Mouse (Mus musculus): ENCODE results near the gene Tbca. TPM values are rescaled to one million over a fixed set of nuclear protein-coding genes. Genes with fewer than 3 reads are reported as not detected.

Gene Tbca
- 342 TPM for polyA plus RNA-seq (2015; fragmentation: Illumina TruSeq; extraction: RNeasy Lipid Tissue Mini Kit (QIAGEN cat#74804); ENCODE audit: insufficient read depth, low replicate concordance)

DNA sequence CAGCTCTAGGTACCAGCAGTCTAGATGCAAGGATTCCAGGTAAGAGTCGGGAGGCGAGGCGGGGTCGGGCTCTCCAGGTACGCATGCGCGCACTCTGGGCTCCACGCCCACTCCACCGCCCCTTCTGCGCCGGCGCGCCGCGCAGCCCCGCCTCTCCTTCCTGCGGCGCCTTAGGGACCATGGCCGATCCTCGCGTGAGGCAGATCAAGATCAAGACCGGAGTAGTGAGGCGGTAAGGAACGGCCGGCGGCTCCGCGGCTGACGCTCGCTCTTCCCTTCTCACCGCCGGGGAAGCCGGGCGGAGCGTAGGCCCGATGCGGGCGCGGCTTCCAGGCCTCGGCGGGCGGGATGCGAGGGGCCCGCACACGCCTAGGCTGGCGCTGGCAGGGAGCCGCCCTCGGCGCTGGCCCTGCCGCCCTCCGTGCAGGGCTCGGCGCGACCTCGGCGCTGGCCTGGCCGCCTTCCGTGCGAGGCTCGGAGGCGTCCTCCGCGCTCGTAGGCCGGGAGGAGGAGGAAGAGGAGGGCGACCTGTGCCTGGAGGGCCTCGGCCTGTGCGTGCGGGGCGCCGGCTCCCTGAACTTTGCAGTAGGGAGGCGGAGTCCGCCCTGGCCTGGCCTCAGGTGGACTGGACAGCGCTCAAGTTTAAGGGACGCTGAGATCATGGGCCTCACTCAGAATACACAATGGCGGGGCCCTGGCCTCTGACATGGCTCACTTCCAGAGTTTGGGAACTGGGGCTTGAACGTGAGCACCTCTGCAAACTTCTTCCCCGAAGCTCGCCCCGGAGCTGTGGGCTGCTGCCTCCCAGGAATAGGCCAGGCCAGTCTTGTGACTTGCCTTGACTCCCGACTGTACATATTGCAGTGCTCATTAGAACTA, at the start of gene Tbca:
TSS of gene Tbca (plus strand) at position 140 of the 879 bp plus-strand sequence.

GRCm38 (mm10) chr13:94875396-94875880, 86.7 kb downstream of the Tbca start, which contains the start of gene Otp:
TSS of gene Otp (plus strand) at chr13:94875602.

Other genes with a start within 250 kb of the Tbca start
- gene Otp, start 86.7 kb downstream of the Tbca start, polyA plus RNA-seq (2015; fragmentation: Illumina TruSeq; extraction: RNeasy Lipid Tissue Mini Kit (QIAGEN cat#74804); ENCODE audit: insufficient read depth, low replicate concordance): not detected
- gene Wdr41, start 187.4 kb downstream of the Tbca start, polyA plus RNA-seq (2015; fragmentation: Illumina TruSeq; extraction: RNeasy Lipid Tissue Mini Kit (QIAGEN cat#74804); ENCODE audit: insufficient read depth, low replicate concordance): 28.1 TPM